32 mouse cellular contexts compared by ENCODE assay signal in the genomic region with DNA sequence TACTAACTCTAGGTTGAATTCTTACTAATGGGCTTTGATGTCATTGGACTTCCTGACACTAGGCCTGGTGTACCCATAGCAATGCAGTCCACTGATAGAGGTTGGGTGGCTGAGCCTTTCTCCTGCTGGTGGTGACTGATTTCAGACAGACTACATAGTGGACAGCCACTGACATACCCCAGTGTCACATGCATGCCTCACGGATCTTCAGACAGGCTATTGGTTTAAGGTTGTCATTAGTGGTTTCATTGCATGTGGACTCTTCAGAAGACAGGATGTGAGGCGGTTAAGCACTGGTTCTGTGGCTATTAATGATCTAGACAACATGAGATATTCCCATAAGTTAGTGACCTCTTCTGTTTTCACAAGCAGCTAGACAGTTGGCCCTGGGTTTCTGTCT.
A peak's percentile ranks its signal among the peaks of the same experiment; 100 is the strongest.
DNase-seq lines count a peak whose midpoint lies in the region; ATAC-seq and TF ChIP-seq lines count a peak whose summit lies in the region.
"Had no signal": no experiment of that assay in that cellular context is flagged by ENCODE, and none has a peak within 500 bp of the region (broad histone marks: within the 10 kb centered on the region; RNA-seq: fewer than 3 reads in every experiment).

No protein-coding gene starts in this region.

- peak; percentile 19 for DNase-seq in layer of hippocampus, adult 9-11 months
- DNase-seq in layer of hippocampus, adult 11-12 months (ENCODE audit: low spot score), result no peak
- DNase-seq in retina, postnatal 1 day, result no peak
- no peak for DNase-seq in thymus, postnatal 0 days (ENCODE audit: low spot score)
- DNase-seq: adrenal gland, postnatal 36 days; cerebellum, adult 11-12 months; cerebellum, adult 9-11 months; forebrain, postnatal 0 days; heart, postnatal 4 days; kidney, adult 8-10 months; kidney, postnatal 4 days; lung, embryonic 14.5 days; lung, postnatal 14 days; thymus, adult 2 months had no signal

- peaks cover 2% of the 10 kb centered on the region; the same call in 1 of the 2 replicates for H3K4me1 ChIP-seq in bone marrow, adult 2 months (ENCODE audit: control insufficient read depth, insufficient read depth, low read length)
- no peaks in the 10 kb centered on the region for H3K4me1 ChIP-seq in midbrain, embryonic 16.5 days (ENCODE audit: control insufficient read depth, insufficient read depth, low read length)
- H3K4me1 ChIP-seq: embryonic facial prominence, embryonic 10.5 days; forebrain, embryonic 12.5 days; limb, embryonic 10.5 days; midbrain, embryonic 13.5 days; neural tube, embryonic 12.5 days had no signal

- 32% methylated on average over 2 of the region's 2 CpGs for WGBS in bone marrow, adult 2 months
- 86% methylated on average over 2 of the region's 2 CpGs for WGBS in midbrain, embryonic 16.5 days

- TF ChIP-seq POLR2A in bone marrow, adult 2 months (IDR thresholded peaks at IDR 0.05; ENCODE audit: borderline replicate concordance, control insufficient read depth, low read depth, low read length), result no peak

- peak; percentile 17 for ATAC-seq in common myeloid progenitor, adult 5-6 weeks (replicated peaks; ENCODE audit: low read depth, poor library complexity, severe bottlenecking)
- ATAC-seq in monocyte, adult 5-6 weeks (replicated peaks; ENCODE audit: insufficient number of reproducible peaks, low FRiP score, low TSS enrichment, poor library complexity, severe bottlenecking), result 0 out of 2 replicates have a peak, but pooled peaks have one; percentile 12
- ATAC-seq in midbrain, embryonic 16.5 days, result no peak
- ATAC-seq: CD4-positive, CD25-positive, alpha-beta regulatory T cell, adult 4 months; forebrain, postnatal 0 days; intestine, embryonic 16.5 days; midbrain, embryonic 13.5 days had no signal

- H3K4me2 ChIP-seq in midbrain, embryonic 16.5 days (ENCODE audit: low read length), result no peak overlapping the region
- H3K4me2 ChIP-seq: embryonic facial prominence, embryonic 15.5 days; forebrain, embryonic 12.5 days; hindbrain, embryonic 13.5 days; limb, embryonic 15.5 days; lung, embryonic 14.5 days; midbrain, embryonic 13.5 days; neural tube, embryonic 12.5 days had no signal

- H3K9me3 ChIP-seq in midbrain, embryonic 16.5 days (replicated peaks; ENCODE audit: control insufficient read depth, low read length, poor library complexity, severe bottlenecking), result no peaks in the 10 kb centered on the region
- H3K9me3 ChIP-seq: embryonic facial prominence, embryonic 10.5 days; embryonic facial prominence, embryonic 15.5 days; forebrain, embryonic 12.5 days; hindbrain, embryonic 13.5 days; limb, embryonic 10.5 days; limb, embryonic 15.5 days; midbrain, embryonic 13.5 days; neural tube, embryonic 12.5 days had no signal

- H3K27ac ChIP-seq in bone marrow, adult 2 months (ENCODE audit: control insufficient read depth, insufficient read depth, low read depth, low read length, poor library complexity), result peak overlapping the region; percentile 52; the same call in 1 of the 2 replicates
- H3K27ac ChIP-seq in midbrain, embryonic 16.5 days (ENCODE audit: low read length), result no peak overlapping the region
- H3K27ac ChIP-seq: embryonic facial prominence, embryonic 10.5 days; embryonic facial prominence, embryonic 15.5 days; forebrain, embryonic 12.5 days; hindbrain, embryonic 13.5 days; kidney, postnatal 0 days; left cerebral cortex, adult 2 months; limb, embryonic 10.5 days; limb, embryonic 15.5 days; liver, embryonic 14.5 days; midbrain, embryonic 13.5 days; neural tube, embryonic 12.5 days had no signal

- no peaks in the 10 kb centered on the region for H3K36me3 ChIP-seq in midbrain, embryonic 16.5 days (ENCODE audit: control insufficient read depth, insufficient read depth, low read length)
- H3K36me3 ChIP-seq: embryonic facial prominence, embryonic 10.5 days; embryonic facial prominence, embryonic 15.5 days; forebrain, embryonic 12.5 days; hindbrain, embryonic 13.5 days; limb, embryonic 10.5 days; limb, embryonic 15.5 days; midbrain, embryonic 13.5 days; neural tube, embryonic 12.5 days had no signal

- H3K4me3 ChIP-seq in bone marrow, adult 2 months (replicated peaks; ENCODE audit: control insufficient read depth, low read depth, low read length), result no peak overlapping the region
- no peak overlapping the region for H3K4me3 ChIP-seq in midbrain, embryonic 16.5 days (ENCODE audit: low read depth, low read length)
- H3K4me3 ChIP-seq: embryonic facial prominence, embryonic 10.5 days; embryonic facial prominence, embryonic 15.5 days; forebrain, embryonic 12.5 days; hindbrain, embryonic 13.5 days; left cerebral cortex, adult 2 months; limb, embryonic 10.5 days; limb, embryonic 15.5 days; megakaryocyte, embryonic 14.5 days; midbrain, embryonic 13.5 days; neural tube, embryonic 12.5 days had no signal

- H3K27me3 ChIP-seq in midbrain, embryonic 16.5 days (ENCODE audit: control insufficient read depth, insufficient read depth, low read depth, low read length), result no peaks in the 10 kb centered on the region
- H3K27me3 ChIP-seq: embryonic facial prominence, embryonic 15.5 days; forebrain, embryonic 12.5 days; hindbrain, embryonic 13.5 days; limb, embryonic 15.5 days; megakaryocyte, embryonic 14.5 days; midbrain, embryonic 13.5 days; neural tube, embryonic 12.5 days had no signal

- TF ChIP-seq CTCF in bone marrow, adult 2 months (IDR thresholded peaks at IDR 0.05; ENCODE audit: control insufficient read depth, insufficient read depth, low read length), result no peak

- H3K9ac ChIP-seq in midbrain, embryonic 16.5 days (ENCODE audit: low read depth, low read length), result no peak overlapping the region
- H3K9ac ChIP-seq: embryonic facial prominence, embryonic 15.5 days; forebrain, embryonic 12.5 days; forebrain, postnatal 0 days; hindbrain, embryonic 13.5 days; limb, embryonic 15.5 days; liver, embryonic 14.5 days; lung, embryonic 14.5 days; midbrain, embryonic 13.5 days; neural tube, embryonic 12.5 days had no signal
